Mouse (Mus musculus) ovary, postnatal 36 days (tissue): Measurements from ENCODE around the gene Eif1.
"Not testable (repeated sequence)": the region's sequence is repeated elsewhere in the genome, so short reads cannot be mapped to it uniquely, and the experiment has no call there.

Experiments used
- DNase-seq: peaks from one replicate; pipeline ENCODE4 v3.0.0; 2022; ENCODE audit warnings: low spot score, mixed read lengths

The Eif1 gene

GRCm38 (mm10) chr11:100319492-100320171 lies at the start of gene Eif1:
Gene Eif1, plus strand, starts transcription at chr11:100319885.
- peak; percentile 100 for DNase-seq

- no peak for DNase-seq
These were observed 47.8 kb upstream of the Eif1 start for GRCm38 (mm10) chr11:100271878-100272277.

GRCm38 (mm10) chr11:100274719-100275118 lies 45.0 kb upstream of the Eif1 start:
- no peak for DNase-seq

- DNase-seq = no peak
These were observed 44.2 kb upstream of the Eif1 start for GRCm38 (mm10) chr11:100275466-100275865.

- DNase-seq = no peak
These were observed 41.8 kb upstream of the Eif1 start for GRCm38 (mm10) chr11:100277726-100278480.

GRCm38 (mm10) chr11:100278759-100279158 lies 40.9 kb upstream of the Eif1 start:
- no peak for DNase-seq

GRCm38 (mm10) chr11:100281596-100282544 lies 37.8 kb upstream of the Eif1 start:
- DNase-seq = peak; percentile 52

- DNase-seq = peak; percentile 82
These were observed 37.1 kb upstream of the Eif1 start for GRCm38 (mm10) chr11:100282549-100282948.

- no peak for DNase-seq
These were observed 34.7 kb upstream of the Eif1 start for GRCm38 (mm10) chr11:100284988-100285387.

GRCm38 (mm10) chr11:100287024-100287423 lies 32.7 kb upstream of the Eif1 start:
- DNase-seq = peak; percentile 66

- peak; percentile 70 for DNase-seq
These were observed 30.7 kb upstream of the Eif1 start for GRCm38 (mm10) chr11:100288942-100289341.

- no peak for DNase-seq
These were observed 29.4 kb upstream of the Eif1 start for GRCm38 (mm10) chr11:100290235-100290634.

- no peak for DNase-seq
These were observed 26.8 kb upstream of the Eif1 start for GRCm38 (mm10) chr11:100292884-100293283.

- DNase-seq = peak; percentile 81
These were observed 24.4 kb upstream of the Eif1 start for GRCm38 (mm10) chr11:100295308-100295707.

- DNase-seq = no peak
These were observed 21.9 kb upstream of the Eif1 start for GRCm38 (mm10) chr11:100297801-100298200.

- DNase-seq = peak; percentile 78
These were observed 21.2 kb upstream of the Eif1 start for GRCm38 (mm10) chr11:100298274-100299036.

GRCm38 (mm10) chr11:100300293-100300692 lies 19.4 kb upstream of the Eif1 start:
- peak; percentile 48 for DNase-seq

- no peak for DNase-seq
These were observed 18.4 kb upstream of the Eif1 start for GRCm38 (mm10) chr11:100301292-100301691.

GRCm38 (mm10) chr11:100307900-100308299 lies 11.8 kb upstream of the Eif1 start:
- DNase-seq = no peak

GRCm38 (mm10) chr11:100308672-100309071 lies 11.0 kb upstream of the Eif1 start:
- not testable (repeated sequence) for DNase-seq

GRCm38 (mm10) chr11:100311656-100312055 lies 8.0 kb upstream of the Eif1 start:
- no peak for DNase-seq
